Mouse (Mus musculus) gastrocnemius, postnatal 14 days (tissue): ENCODE measurements around the gene Dgke. TPM values are rescaled to one million over a fixed set of nuclear protein-coding genes. Genes with fewer than 3 reads are reported as not detected.
A peak's percentile ranks its signal among the peaks of the same experiment; 100 is the strongest.
"Not testable (repeated sequence)": the region's sequence is repeated elsewhere in the genome, so short reads cannot be mapped to it uniquely, and the experiment has no call there.

Source experiments
- DNase-seq: peaks from one replicate; pipeline ENCODE4 v3.0.0; 2021; ENCODE audit warnings: mixed read lengths
- intact Hi-C: fragments of 180-260 bp; cut with DNase I; formaldehyde crosslinking; loops from one replicate; pipeline ENCODE4 v1.15.1; 2025; ENCODE audit warnings: low total_unique reads
- total RNA-seq, 2 experiments: library from RNA; stranded (reverse); gene quantifications; 2 replicates each; pipeline ENCODE4 v1.2.3; 2021

The Dgke gene
- total RNA-seq, 2 experiments from 2014 or later = 3.9 to 4.3 TPM

DNA sequence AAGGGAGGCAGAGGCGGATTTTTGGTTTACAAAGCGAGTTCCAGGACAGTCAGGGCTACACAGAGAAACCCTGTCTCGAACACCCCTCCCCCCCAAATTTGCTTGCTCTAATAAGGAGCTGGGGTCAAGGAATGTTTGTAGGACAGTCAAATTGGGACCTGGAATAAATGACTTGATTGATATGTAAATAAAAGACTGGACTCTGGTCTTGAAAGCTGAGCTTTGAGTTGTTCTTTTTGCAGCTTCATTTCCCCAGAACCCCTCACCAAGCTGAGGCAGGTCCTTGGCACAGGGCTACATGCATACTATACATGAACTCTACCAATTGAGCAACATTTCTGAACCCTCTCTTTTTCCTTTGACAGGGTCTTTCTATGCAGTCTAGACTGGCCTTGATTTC is 20.6 kb downstream of the Dgke start:
- no peak for DNase-seq
- intact Hi-C loops = no loop called here

DNA sequence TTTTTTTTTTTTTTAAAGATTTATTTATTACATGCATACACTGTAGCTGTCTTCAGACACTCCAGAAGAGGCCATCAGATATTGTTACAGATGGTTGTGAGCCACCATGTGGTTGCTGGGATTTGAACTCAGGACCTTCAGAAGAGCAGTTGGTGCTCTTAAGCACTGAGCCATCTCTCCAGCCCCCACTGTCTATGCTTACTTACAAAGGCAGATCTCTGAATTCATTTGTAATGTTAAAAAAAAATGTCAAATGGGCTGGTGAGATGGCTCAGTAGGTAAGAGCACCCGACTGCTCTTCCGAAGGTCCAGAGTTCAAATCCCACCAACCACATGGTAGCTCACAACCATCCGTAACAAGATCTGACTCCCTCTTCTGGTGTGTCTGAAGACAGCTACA is 21.1 kb downstream of the Dgke start:
- DNase-seq, intact Hi-C loops: not testable (repeated sequence)

DNA sequence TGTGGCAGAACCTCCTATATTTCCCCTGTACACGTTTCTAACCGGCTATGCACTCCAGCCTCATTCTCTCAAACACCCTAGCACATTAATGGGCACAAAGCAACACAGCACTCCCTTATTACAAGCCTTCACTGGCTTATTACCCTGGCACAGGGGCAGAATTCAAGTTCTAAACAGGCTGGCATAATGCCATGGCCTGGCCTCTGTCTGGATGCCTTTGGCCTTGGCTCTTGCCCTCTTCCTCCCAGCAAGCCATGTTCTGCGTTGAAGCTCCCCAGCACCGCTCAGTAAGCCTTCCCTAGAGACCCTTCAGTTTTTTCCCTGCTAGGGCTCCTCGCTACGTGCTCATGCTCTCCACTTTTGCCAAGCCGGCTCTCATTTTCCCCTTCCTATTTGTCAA is 23.6 kb downstream of the Dgke start:
- intact Hi-C loops = loop anchor here (5.0 kb wide), 1 partner anchor 56 kb away; no protein-coding TSS in a partner anchor
- DNase-seq = no peak

GRCm38 (mm10) chr11:89041073-89041472 is 25.6 kb downstream of the Dgke start:
- intact Hi-C loops = loop anchor here (5.0 kb wide), 1 partner anchor 54 kb away; no protein-coding TSS in a partner anchor
- DNase-seq = not testable (repeated sequence)

DNA sequence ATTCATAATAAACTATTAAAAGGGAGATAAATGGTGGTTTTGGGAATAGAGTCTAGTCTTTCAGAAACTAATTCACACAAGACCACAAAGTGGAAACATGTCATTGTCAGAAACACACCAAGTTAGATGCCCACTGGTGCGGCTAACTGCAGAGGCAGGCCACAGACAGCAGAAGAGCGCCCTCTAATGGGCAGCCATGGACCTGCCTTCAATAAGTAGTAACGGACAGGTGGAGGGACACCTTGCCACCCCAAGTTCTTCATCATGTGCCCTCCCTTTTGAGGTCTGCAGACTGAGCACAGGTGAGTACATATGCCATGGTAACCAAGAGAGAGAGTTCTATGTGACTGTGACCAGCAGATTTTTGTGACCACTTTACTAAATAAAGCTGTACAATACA is 27.3 kb downstream of the Dgke start:
- intact Hi-C loops = no loop called here
- DNase-seq = peak; percentile 53

DNA sequence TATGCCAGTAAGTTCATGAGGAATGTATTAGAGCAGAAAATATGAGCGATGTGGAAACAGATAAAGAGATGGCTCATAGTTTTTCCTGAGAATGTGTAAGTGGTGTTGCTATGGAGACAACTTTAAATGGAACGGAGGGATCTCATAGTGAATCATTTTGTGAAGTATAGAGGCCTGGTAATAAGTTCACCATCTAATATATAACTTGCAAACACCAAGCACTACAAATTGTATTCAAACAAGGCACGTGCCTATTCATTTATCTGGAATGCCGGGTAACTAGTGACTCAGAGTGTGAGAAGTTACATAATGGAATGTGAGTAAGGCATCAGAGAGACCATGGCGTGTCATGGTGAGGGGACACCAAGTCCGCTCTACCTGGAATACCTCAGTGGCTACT is 28.2 kb downstream of the Dgke start:
- intact Hi-C loops = no loop called here
- no peak for DNase-seq

- intact Hi-C loops = no loop called here
- no peak for DNase-seq
Measured at GRCm38 (mm10) chr11:89035552-89035951, 31.1 kb downstream of the Dgke start.

- intact Hi-C loops = no loop called here
- DNase-seq = no peak
Measured at GRCm38 (mm10) chr11:89034592-89034991, 32.1 kb downstream of the Dgke start.

DNA sequence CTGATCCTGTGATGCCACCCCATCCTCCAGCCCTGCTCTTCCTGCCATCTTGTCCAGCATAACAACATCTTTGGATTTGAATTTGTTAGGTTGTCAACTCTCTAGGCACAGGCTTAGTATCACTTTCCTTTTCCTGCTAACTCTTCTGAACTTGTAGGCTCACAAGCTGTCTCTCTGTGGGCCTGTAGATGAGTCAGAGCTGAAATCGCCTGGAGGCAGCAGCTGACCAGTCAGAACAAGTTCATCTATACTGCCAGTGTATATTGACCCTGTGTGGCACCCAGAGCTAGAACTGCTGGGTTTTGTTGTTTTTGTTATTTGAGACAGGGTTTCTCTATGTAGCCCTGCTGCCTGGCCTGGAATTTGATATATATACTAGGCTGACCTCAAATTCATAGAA is 35.5 kb downstream of the Dgke start:
- DNase-seq = no peak
- intact Hi-C loops = no loop called here

DNA sequence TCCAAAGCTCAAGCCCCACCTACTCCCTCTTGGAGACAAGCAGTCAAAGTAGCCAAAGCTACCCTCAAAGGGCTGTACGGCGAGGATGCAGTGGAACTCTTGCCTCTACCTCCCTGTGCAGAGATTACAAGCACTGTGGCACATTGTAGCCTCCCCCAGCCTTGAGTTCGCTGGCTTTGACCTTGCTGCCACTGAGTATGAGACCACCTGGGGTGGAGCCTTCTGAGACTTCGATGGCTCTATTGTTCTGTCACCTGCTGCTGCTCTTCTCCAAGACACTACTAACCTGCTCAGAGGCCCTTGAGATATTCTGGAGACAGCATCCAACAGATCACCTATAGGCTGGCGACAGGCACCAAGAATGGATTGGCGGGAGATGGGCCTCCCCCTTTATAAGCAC is 36.1 kb downstream of the Dgke start:
- no peak for DNase-seq
- intact Hi-C loops = no loop called here

DNA sequence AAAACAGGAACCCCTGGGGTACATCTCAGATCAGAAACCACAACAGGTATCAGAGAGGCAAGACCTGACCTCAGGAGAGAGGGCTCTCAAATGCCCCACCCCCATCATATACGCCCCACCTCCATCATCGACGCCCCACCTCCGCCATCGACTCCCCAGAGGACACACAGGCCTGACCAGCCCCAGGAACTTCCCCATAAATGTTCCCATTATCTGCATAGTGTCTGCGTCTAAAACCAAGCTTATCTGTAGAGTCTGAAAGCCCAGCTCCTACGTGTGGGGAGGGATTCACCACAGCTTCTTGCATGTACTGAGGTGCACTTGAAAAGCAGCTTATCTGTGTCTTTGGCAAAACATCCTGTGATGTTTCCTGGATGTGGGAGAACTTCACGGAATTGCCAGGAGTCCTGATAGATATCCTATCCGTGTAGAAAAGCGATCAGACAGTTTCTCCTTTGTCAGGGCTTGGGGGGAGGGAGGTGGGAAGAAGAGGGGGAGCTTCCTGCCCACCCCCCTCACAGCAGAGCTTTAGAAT is 37.7 kb downstream of the Dgke start:
- peak; percentile 12 for DNase-seq
- intact Hi-C loops = no loop called here

GRCm38 (mm10) chr11:89027955-89028361 is 38.7 kb downstream of the Dgke start:
- intact Hi-C loops = no loop called here
- DNase-seq = peak; percentile 11

DNA sequence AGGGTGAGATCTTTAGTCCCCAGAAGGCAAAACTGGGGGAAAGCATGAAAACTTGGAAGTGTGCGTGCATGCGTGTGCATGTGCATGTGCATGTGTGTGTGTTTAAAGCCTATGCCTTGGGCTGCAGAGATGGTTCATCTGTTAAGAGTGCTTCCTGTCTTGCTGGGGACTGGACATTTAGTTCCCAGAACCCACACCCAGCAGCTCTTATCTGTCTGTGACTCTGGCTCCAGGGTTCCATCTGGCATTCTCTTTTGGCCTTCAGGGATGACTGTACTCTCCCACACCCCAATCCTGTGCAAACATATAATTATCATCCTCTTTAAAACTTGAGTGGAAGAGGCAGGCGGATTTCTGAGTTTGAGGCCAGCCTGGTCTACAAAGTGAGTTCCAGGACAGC is 40.5 kb downstream of the Dgke start:
- intact Hi-C loops = no loop called here
- DNase-seq = no peak

DNA sequence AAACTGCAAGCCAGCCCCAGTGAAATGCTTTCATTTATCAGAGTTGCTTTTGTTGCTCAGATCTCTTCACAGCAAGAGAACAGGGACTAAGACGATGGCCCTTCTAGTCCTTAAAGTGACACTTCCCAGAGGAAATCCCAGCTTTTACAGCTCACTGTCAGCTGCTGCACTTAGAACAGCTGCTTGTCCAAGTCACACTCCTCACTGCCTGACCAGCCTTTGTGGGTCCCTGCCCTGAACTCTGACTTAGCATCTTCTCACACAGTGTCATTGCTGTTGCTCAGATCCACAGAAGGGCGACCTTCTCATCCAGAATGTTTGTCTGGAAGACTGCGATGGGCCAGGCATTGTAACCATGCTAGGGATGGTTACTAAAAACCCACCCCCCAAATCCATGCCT is 41.0 kb downstream of the Dgke start:
- intact Hi-C loops = no loop called here
- DNase-seq = no peak

DNA sequence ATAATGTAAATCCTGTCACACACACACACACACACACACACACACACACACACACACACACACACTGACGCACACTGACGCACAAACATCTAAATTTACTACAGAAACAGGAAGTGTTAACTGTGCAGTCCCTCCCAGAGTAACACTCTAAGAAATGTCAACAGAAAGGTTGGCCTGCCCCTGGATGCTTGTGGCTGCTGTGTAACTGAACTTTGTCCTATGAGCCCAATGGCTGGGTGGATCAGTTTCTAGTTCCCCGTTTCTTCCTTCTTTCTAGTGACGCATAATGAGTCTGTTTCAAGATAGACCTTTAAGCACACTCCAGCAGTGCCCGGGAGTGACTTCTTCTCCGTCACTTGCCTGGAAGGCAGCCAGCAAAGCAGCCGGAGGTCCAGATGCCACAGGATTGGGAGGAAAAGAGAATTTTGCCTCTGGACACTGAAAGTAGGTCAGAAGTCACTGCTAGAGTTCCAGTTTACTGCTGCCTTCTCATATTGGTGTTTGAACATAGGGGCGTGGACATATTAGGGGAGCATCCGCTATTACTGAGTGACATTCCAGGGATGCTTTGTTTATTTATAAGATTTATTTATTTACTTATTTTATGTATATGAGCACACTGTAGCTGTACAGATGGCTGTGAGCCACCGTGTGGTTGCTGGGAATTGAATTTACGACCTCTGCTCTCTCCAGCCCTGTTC is 42.3 kb downstream of the Dgke start:
- peak; percentile 79 for DNase-seq
- intact Hi-C loops = no loop called here

- intact Hi-C loops = no loop called here
Measured at GRCm38 (mm10) chr11:89023477-89023876, 43.2 kb downstream of the Dgke start.

DNA sequence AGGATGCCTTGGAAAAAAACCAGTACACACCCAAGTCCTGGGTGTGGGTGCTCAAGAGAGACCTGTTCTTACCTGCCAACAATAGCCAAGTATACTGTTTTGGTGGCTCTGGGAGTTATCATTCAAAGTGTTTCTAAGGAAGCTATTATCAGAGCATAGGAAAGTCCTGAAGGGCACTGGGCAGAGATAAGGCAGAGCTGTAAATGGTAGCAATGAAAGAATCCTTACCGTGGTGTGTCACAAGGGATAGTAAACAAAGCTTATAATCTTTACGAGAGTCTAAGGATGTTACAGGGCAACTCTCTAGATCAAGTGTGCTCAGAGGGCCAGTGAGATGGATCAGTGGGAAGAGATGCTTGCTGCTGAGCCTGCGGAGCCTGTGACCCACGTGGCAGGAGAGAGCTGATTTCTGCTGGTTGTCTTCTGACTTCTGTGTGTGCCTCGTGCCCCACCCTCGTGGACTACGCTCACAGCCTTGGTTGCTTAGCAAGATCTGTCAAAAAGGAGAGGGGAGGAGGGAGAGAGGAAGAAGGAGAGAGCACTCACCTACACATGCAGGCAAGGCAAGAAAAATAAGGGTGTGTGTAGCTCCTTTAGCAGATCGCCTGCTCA is 44.4 kb downstream of the Dgke start:
- DNase-seq = no peak
- intact Hi-C loops = no loop called here

More at GRCm38 (mm10) chr11:89023477-89023876, 43.2 kb downstream of the Dgke start:
- no peak for DNase-seq

- DNase-seq = no peak
- intact Hi-C loops = no loop called here
Measured at GRCm38 (mm10) chr11:89021687-89022086, 45.0 kb downstream of the Dgke start.

DNA sequence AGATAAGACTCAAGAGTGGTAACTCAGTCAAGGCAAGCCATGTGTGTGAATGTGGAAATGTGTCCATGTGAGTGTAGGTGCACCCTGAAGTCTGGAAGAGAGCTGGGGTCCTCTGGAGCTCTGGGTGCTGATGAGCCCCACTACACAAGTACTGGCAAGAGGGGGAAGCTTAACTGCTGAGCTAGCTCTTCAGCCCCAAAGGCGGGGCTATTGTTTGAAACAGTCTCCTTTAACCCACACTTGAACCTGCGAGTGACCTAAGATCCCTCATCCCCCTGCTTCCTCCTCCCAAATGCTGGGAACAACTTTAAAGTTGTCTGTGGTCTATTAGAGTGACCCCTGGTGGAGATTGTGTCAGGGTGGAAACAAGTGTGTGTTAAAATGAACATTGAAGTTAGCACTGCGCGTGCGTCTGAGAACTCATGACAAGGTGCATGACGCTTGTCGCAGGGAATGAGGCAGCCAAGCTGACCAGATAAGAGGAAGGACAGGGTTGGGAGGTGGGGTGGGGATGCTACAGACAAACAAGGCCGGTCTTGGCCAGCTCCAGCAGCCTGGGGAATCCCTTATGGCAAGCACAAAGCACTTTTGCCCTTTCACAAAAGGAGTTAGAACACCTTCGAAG is 45.9 kb downstream of the Dgke start:
- no peak for DNase-seq
- intact Hi-C loops = no loop called here

DNA sequence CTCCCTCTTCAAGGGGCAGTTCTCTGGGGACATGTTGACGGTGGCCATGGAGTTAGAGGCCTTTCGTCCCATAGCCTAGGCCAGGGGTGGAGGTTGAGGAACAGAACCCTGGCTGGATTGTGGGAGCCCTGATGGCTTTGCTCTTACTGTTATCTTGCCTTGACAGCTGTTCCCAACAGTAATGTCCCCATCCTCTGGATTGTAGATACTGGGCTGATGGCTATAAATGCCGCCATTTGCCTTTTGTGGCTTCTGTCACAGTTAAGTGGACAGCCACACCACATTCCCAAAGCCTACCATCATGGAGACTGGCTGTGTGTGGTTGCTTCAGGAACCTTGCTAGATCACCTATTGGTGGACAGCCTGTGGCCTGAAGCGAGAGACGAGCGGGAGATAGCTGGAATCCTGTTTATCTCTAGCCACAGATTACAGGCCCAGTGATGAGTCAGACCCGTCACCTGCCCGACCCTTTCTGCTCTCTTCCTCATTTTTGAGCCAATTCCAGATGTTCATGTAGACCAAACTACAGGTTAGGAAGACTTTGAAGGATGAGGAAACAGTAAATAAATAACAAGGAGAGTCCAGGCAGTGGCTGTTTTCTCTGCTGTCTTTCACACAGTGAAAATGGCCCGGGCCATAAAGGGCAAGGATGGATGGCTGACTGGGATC is 49.0 kb downstream of the Dgke start:
- intact Hi-C loops = no loop called here
- DNase-seq = no peak
